Mouse (Mus musculus) megakaryocyte progenitor cell, adult 5-6 weeks (primary cell): ENCODE results near the gene Hjurp. TPM values are rescaled to one million over a fixed set of nuclear protein-coding genes. Genes with fewer than 3 reads are reported as not detected.

Source experiments
- ATAC-seq: replicated peaks from 2 replicates; pipeline ENCODE4 v1.8.0; 2016; ENCODE audit warnings: mild to moderate bottlenecking, moderate TSS enrichment, inconsistent platforms; ENCODE audit not compliant: poor library complexity
- total RNA-seq, 2 experiments: library from RNA; stranded (forward) in 1 of 2; stranded (reverse) in 1 of 2; fragments of 157-497, 149-512 nt in 1 of 2; fragments of 200-1000 nt in 1 of 2; gene quantifications; 2 replicates each; pipeline versions ENCODE4 v1.2.3 to v1.2.4; 2015 to 2017

Hjurp gene
- total RNA-seq, 2 experiments from 2014 or later: 104 to 156 TPM

- no peak for ATAC-seq
These were observed 4.9 kb upstream of the Hjurp start for GRCm38 (mm10) chr1:88282301-88282700.

GRCm38 (mm10) chr1:88280006-88280690, 2.7 kb upstream of the Hjurp start:
- no peak for ATAC-seq

GRCm38 (mm10) chr1:88279111-88280005, 1.9 kb upstream of the Hjurp start:
- ATAC-seq: no peak

- 0 out of 2 replicates have a peak, but pooled peaks have one; percentile 0 for ATAC-seq
These were observed 532 bp upstream of the Hjurp start for GRCm38 (mm10) chr1:88277818-88278511.

- ATAC-seq: peak; percentile 12
These were observed 822 bp downstream of the Hjurp start for GRCm38 (mm10) chr1:88276524-88277097.

GRCm38 (mm10) chr1:88275698-88276523, 1.5 kb downstream of the Hjurp start:
- ATAC-seq: peak; percentile 0; the same call in 1 of the 2 replicates

- no peak for ATAC-seq
These were observed 2.3 kb downstream of the Hjurp start for GRCm38 (mm10) chr1:88275078-88275680.

GRCm38 (mm10) chr1:88274371-88275077, 2.9 kb downstream of the Hjurp start:
- ATAC-seq: no peak

GRCm38 (mm10) chr1:88273832-88274231, 3.6 kb downstream of the Hjurp start:
- no peak for ATAC-seq

GRCm38 (mm10) chr1:88273326-88273725, 4.1 kb downstream of the Hjurp start:
- no peak for ATAC-seq

- ATAC-seq: no peak
These were observed 4.6 kb downstream of the Hjurp start for GRCm38 (mm10) chr1:88272851-88273250.

GRCm38 (mm10) chr1:88269539-88270309, 7.7 kb downstream of the Hjurp start:
- ATAC-seq: 0 out of 2 replicates have a peak, but pooled peaks have one; percentile 2

- no peak for ATAC-seq
These were observed 9.4 kb downstream of the Hjurp start for GRCm38 (mm10) chr1:88268070-88268469.

GRCm38 (mm10) chr1:88267489-88267888, 9.9 kb downstream of the Hjurp start:
- no peak for ATAC-seq

- no peak for ATAC-seq
These were observed 11.3 kb downstream of the Hjurp start for GRCm38 (mm10) chr1:88266123-88266522.

- ATAC-seq: no peak
These were observed 12.6 kb downstream of the Hjurp start for GRCm38 (mm10) chr1:88264869-88265240.

GRCm38 (mm10) chr1:88264237-88264868, 13.1 kb downstream of the Hjurp start:
- ATAC-seq: no peak

GRCm38 (mm10) chr1:88263778-88264177, 13.7 kb downstream of the Hjurp start:
- no peak for ATAC-seq
